Mouse (Mus musculus) testis, adult 2 months (tissue): ENCODE measurements at regions not wholly inside any gene's neighbourhood (a gene's known extent, or its start where the extent isn't known, plus 50 kb on each side); places are given as distances from the start of the nearest gene placed in this dataset.

Experiments
- CTCF ChIP-seq: fragments of 200-500 bp; IDR thresholded peaks from 2 replicates; pipeline ENCODE4 v1.5.1; 2012; ENCODE audit warnings: low read depth, mild to moderate bottlenecking, inconsistent platforms, low read length, moderate library complexity; ENCODE audit not compliant: control insufficient read depth, insufficient read depth, insufficient replicate concordance
- POLR2A ChIP-seq: fragments of 200-500 bp; IDR thresholded peaks from 2 replicates; pipeline ENCODE4 v1.6.1; 2012; ENCODE audit warnings: low read depth, mild to moderate bottlenecking, inconsistent platforms, low read length, moderate library complexity; ENCODE audit not compliant: control insufficient read depth

DNA sequence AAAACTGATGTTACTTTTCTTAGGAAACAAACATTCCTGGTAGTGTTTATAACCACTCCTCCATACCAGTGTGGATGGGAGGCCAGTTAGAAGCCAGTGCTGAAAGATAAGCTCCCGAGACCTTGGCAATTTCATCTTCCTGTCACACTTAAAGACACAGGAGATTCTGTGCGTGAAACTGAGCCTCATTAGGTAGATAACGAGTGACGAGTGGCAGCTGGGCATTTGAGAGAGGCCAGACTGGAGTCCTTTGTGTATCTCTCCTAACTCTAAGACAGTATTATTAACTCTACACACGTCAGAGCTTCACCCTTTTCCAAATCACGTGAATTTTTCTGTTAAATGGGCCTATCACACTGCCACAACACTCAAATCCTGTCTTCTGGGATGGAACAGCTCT is 112.1 kb downstream of the 1190002N15Rik start:
- no peak for TF ChIP-seq POLR2A
- no peak for TF ChIP-seq CTCF
